Mouse (Mus musculus) embryonic facial prominence, embryonic 12.5 days (tissue): ENCODE results near the gene Dusp22. TPM values are rescaled to one million over a fixed set of nuclear protein-coding genes. Genes with fewer than 3 reads are reported as not detected.
A peak's percentile ranks its signal among the peaks of the same experiment; 100 is the strongest.

Experiments
- ATAC-seq: fragments of 200-750 bp; cut with Nextera tagmentation; 2 replicates; pipeline ENCODE4 v1.8.0; 2017; ENCODE audit not compliant: insufficient number of reproducible peaks, insufficient read depth, low FRiP score, low TSS enrichment
- H3K27ac ChIP-seq: fragments of 300-500 bp; sonication (generic); 2 replicates; pipeline ENCODE4 v1.5.1; 2016; ENCODE audit warnings: mild to moderate bottlenecking
- H3K27me3 ChIP-seq: fragments of 300-500 bp; sonication (generic); 2 replicates; pipeline ENCODE4 v1.6.1; 2016; ENCODE audit warnings: mild to moderate bottlenecking, moderate library complexity
- H3K36me3 ChIP-seq: fragments of 300-500 bp; sonication (generic); 2 replicates; pipeline ENCODE4 v1.6.1; 2016; ENCODE audit warnings: mild to moderate bottlenecking
- H3K4me1 ChIP-seq: fragments of 300-500 bp; sonication (generic); 2 replicates; pipeline ENCODE4 v1.6.1; 2016
- H3K4me2 ChIP-seq: fragments of 300-500 bp; sonication (generic); replicated peaks from 2 replicates; pipeline ENCODE4 v1.6.1; 2016; ENCODE audit warnings: mild to moderate bottlenecking, moderate library complexity
- H3K4me3 ChIP-seq: fragments of 300-500 bp; sonication (generic); 2 replicates; pipeline ENCODE4 v1.5.1; 2016; ENCODE audit warnings: mild to moderate bottlenecking
- H3K9ac ChIP-seq: fragments of 300-500 bp; sonication (generic); 2 replicates; pipeline ENCODE4 v1.6.1; 2016; ENCODE audit warnings: mild to moderate bottlenecking, moderate library complexity
- H3K9me3 ChIP-seq: fragments of 300-500 bp; sonication (generic); 2 replicates; pipeline ENCODE4 v1.6.1; 2016; ENCODE audit warnings: mild to moderate bottlenecking, moderate library complexity
- WGBS: fragments of 180-500 bp; shearing (Covaris S2); methylation state at CpG from one replicate; pipeline ENCODE4 v1.1.7; 2016; 5-methylcytosine and 5-hydroxymethylcytosine counted together
- polyA plus RNA-seq: library from polyadenylated mRNA; unstranded; fragments of >200 nt; fragmentation: Nextera tagmentation; extraction: Ambion mirVana; gene quantifications from 2 replicates; pipeline ENCODE4 v1.2.1, GENCODE M21; 2016

Gene Dusp22
- polyA plus RNA-seq, 1 experiment from 2014 or later, result 26.1 TPM

GRCm38 (mm10) chr13:30702695-30703094, 42.9 kb downstream of the Dusp22 start:
- H3K27ac ChIP-seq, result no peak overlapping the region
- H3K27me3 ChIP-seq, result no peaks in the 10 kb centered on the region
- WGBS, result 95% methylated on average over 5 of the region's 5 CpGs
- no peak for ATAC-seq
- no peak overlapping the region for H3K4me2 ChIP-seq
- no peaks in the 10 kb centered on the region for H3K9me3 ChIP-seq
- H3K4me1 ChIP-seq, result no peaks in the 10 kb centered on the region
- H3K4me3 ChIP-seq, result no peak overlapping the region
- no peak overlapping the region for H3K9ac ChIP-seq
- 0 out of 2 replicates have a peak, but pooled peaks cover 10% of the 10 kb centered on the region for H3K36me3 ChIP-seq

GRCm38 (mm10) chr13:30704246-30705095, 44.7 kb downstream of the Dusp22 start:
- H3K9ac ChIP-seq, result no peak overlapping the region
- no peaks in the 10 kb centered on the region for H3K4me1 ChIP-seq
- 92% methylated on average over 8 of the region's 8 CpGs for WGBS
- 0 out of 2 replicates have a peak, but pooled peaks cover 19% of the 10 kb centered on the region for H3K36me3 ChIP-seq
- H3K9me3 ChIP-seq, result no peaks in the 10 kb centered on the region
- no peak overlapping the region for H3K4me2 ChIP-seq
- no peak for ATAC-seq
- no peak overlapping the region for H3K27ac ChIP-seq
- H3K27me3 ChIP-seq, result no peaks in the 10 kb centered on the region
- no peak overlapping the region for H3K4me3 ChIP-seq

DNA sequence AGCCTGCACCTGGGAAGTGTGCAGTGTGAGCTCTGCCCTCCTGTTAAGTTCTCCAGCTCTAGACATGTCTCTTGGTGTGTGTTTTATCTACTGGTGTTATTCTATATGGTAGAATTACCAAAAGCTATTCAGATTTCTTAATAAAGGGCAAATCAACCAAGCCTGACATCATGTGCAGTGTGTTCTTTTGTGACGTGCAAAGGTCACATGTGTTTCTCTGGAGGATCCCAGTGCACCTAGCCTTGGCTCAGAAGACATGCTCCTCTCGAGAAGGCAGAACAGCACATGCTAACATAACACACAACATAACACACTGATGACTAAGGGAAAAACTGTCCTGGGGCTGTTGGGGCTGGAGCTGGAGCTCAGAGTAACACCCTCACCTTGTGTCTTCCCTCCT, 51.3 kb downstream of the Dusp22 start:
- Histone ChIP-seq H3K4me2 (no peak overlapping the region), H3K9me3 (no peaks in the 10 kb centered on the region), H3K27ac (no peak overlapping the region), H3K4me3 (no peak overlapping the region), H3K9ac (no peak overlapping the region), H3K4me1 (no peaks in the 10 kb centered on the region), H3K27me3 (no peaks in the 10 kb centered on the region), H3K36me3 (peaks cover 14% of the 10 kb centered on the region; the same call in 1 of the 2 replicates)
- ATAC-seq, result no peak
- 75% methylated on average over 2 of the region's 2 CpGs for WGBS

DNA sequence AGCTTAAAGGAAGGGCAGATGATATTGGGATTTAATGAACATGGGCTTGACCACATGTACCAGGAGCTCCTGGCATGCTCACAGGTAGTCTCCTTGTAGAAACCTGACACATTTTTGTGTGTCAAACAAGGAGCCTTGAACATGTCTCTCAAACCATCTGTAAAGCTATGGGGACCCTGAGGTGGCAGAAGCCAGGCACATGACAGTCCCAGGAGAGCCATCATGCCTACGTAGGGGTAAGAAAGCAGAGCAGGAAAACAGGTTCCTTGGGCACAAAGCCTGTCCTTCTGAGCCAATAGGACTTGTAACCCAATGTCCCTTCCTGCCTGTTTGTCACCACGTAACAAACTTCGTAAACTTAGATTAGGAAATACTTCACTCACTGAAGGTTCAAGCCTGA, 51.9 kb downstream of the Dusp22 start:
- Histone ChIP-seq H3K4me1 (no peaks in the 10 kb centered on the region), H3K27ac (no peak overlapping the region), H3K9ac (no peak overlapping the region), H3K9me3 (no peaks in the 10 kb centered on the region), H3K4me2 (no peak overlapping the region), H3K36me3 (peaks cover 10% of the 10 kb centered on the region; the same call in 1 of the 2 replicates), H3K27me3 (no peaks in the 10 kb centered on the region), H3K4me3 (no peak overlapping the region)
- WGBS, result 90% methylated on average over 3 of the region's 3 CpGs
- ATAC-seq, result no peak

GRCm38 (mm10) chr13:30712280-30712679, 52.5 kb downstream of the Dusp22 start:
- Histone ChIP-seq H3K4me3 (no peak overlapping the region), H3K27me3 (no peaks in the 10 kb centered on the region), H3K9ac (no peak overlapping the region), H3K27ac (no peak overlapping the region), H3K36me3 (peaks cover 9% of the 10 kb centered on the region; the same call in 1 of the 2 replicates), H3K4me2 (no peak overlapping the region), H3K9me3 (no peaks in the 10 kb centered on the region), H3K4me1 (no peaks in the 10 kb centered on the region)
- ATAC-seq, result no peak
- 84% methylated on average over 6 of the region's 6 CpGs for whole genome bisulfite sequencing

DNA sequence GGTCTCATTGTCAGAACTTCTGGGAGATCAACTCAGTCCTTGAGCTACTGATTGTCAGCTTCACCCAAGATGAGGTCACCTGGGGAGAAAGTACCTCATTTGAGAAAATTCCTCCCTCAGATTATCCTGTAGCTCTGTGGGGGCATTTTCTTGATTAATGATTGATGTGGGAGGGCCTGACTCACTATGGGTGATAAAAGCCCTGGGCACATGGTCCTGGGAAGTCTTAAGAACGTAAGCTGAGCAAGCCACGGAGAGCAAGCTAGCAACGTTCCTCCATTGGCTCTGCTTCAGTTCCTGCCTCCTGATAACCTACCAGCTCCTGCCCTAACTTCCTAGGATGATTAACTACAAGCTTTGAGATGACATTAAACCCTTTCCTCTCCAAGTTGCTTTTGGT, 53.8 kb downstream of the Dusp22 start:
- peaks cover 3% of the 10 kb centered on the region; the same call in 1 of the 2 replicates for H3K36me3 ChIP-seq
- no peak overlapping the region for H3K4me2 ChIP-seq
- no peak overlapping the region for H3K4me3 ChIP-seq
- no peaks in the 10 kb centered on the region for H3K27me3 ChIP-seq
- no peak for ATAC-seq
- H3K9me3 ChIP-seq, result no peaks in the 10 kb centered on the region
- H3K4me1 ChIP-seq, result no peaks in the 10 kb centered on the region
- no peak overlapping the region for H3K9ac ChIP-seq
- H3K27ac ChIP-seq, result no peak overlapping the region
- 82% methylated on average over 3 of the region's 3 CpGs for WGBS

- Histone ChIP-seq H3K9me3 (no peaks in the 10 kb centered on the region), H3K4me1 (no peaks in the 10 kb centered on the region), H3K27me3 (no peaks in the 10 kb centered on the region), H3K4me3 (no peak overlapping the region), H3K4me2 (no peak overlapping the region), H3K36me3 (no peaks in the 10 kb centered on the region; the same call in 1 of the 2 replicates), H3K9ac (no peak overlapping the region), H3K27ac (no peak overlapping the region)
- no peak for ATAC-seq
- 84% methylated on average over 6 of the region's 6 CpGs for WGBS
Measured at GRCm38 (mm10) chr13:30714552-30714951, 54.8 kb downstream of the Dusp22 start.

DNA sequence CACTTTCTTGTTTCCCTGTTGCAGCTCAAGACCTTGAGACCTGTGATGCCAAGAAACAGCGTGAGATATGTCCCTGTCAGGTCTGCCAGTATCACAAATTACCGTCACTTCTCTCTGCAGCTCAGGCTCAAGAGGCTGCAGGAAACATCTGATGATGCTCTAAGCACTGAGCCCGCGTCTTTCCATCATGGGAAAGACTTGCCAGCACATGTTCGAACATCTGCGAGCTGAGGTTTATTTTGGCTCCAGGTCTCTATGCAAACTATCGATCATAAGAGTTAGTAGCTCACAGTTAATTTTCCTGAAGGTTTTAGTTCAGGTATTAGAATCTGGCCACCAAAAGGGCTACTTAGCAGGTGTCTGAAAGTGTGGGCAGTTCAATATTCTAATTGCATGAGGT, 55.3 kb downstream of the Dusp22 start:
- Histone ChIP-seq H3K4me3 (no peak overlapping the region), H3K27me3 (no peaks in the 10 kb centered on the region), H3K36me3 (no peaks in the 10 kb centered on the region; the same call in 1 of the 2 replicates), H3K9ac (no peak overlapping the region), H3K27ac (no peak overlapping the region), H3K4me2 (no peak overlapping the region), H3K9me3 (no peaks in the 10 kb centered on the region), H3K4me1 (no peaks in the 10 kb centered on the region)
- 83% methylated on average over 7 of the region's 7 CpGs for WGBS
- no peak for ATAC-seq

- Histone ChIP-seq H3K9ac (no peak overlapping the region), H3K27ac (no peak overlapping the region), H3K27me3 (no peaks in the 10 kb centered on the region), H3K4me2 (no peak overlapping the region), H3K4me3 (no peak overlapping the region), H3K4me1 (no peaks in the 10 kb centered on the region), H3K36me3 (no peaks in the 10 kb centered on the region; the same call in 1 of the 2 replicates), H3K9me3 (no peaks in the 10 kb centered on the region)
- 80% methylated on average over 4 of the region's 4 CpGs for WGBS
- no peak for ATAC-seq
Measured at GRCm38 (mm10) chr13:30715573-30715972, 55.8 kb downstream of the Dusp22 start.

DNA sequence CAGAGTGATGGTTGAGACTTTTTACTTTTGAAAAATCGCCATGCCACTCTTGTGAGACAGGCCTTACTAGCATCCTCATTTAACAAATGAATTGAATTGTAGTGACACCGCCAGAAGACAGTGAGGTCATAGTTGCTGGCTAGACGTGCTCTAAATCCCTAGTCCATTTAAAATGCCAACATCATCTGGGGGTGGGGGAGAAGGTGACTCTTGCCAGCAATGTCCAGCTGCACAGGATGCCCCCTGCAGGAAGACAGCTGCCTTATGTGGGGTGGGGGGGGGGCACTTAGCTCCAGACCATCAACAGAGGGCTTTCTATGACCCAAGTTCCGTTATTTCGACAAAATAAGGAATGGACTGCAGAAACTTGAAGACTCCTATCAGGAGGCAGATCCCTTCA, 56.8 kb downstream of the Dusp22 start:
- Histone ChIP-seq H3K9ac (no peak overlapping the region), H3K4me1 (no peaks in the 10 kb centered on the region), H3K4me2 (no peak overlapping the region), H3K4me3 (no peak overlapping the region), H3K36me3 (no peaks in the 10 kb centered on the region), H3K9me3 (no peaks in the 10 kb centered on the region), H3K27me3 (no peaks in the 10 kb centered on the region), H3K27ac (no peak overlapping the region)
- 72% methylated on average over 5 of the region's 5 CpGs for WGBS
- no peak for ATAC-seq

DNA sequence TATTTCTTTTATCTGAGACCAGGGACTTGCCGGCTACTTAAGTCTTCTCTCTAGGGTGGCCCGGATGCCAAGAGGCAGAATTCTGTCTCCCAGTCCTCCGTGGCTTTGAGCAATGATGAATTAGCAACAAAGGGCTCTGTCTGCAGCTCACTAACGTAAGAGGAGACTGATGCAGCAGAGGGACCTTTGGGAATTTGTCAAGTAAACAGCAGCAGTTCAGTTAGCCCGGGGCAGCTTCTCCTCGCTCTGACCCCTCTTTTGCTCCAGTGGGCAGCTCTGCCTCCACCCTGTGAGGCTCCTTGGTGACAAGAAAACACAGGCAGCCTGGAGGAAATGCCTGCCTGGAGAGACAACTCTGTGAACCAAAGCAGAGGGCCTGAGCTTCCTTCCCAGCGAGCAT, 62.8 kb downstream of the Dusp22 start:
- H3K4me3 ChIP-seq, result no peak overlapping the region
- no peak overlapping the region for H3K9ac ChIP-seq
- no peaks in the 10 kb centered on the region for H3K36me3 ChIP-seq
- peaks cover 20% of the 10 kb centered on the region for H3K4me1 ChIP-seq
- H3K4me2 ChIP-seq, result 0 out of 2 replicates have a peak overlapping the region, but pooled peaks have one; percentile 7
- H3K9me3 ChIP-seq, result no peaks in the 10 kb centered on the region
- no peak for ATAC-seq
- 3% methylated on average over 7 of the region's 7 CpGs for WGBS
- H3K27me3 ChIP-seq, result no peaks in the 10 kb centered on the region
- H3K27ac ChIP-seq, result peak overlapping the region; percentile 7; the same call in 1 of the 2 replicates

GRCm38 (mm10) chr13:30723258-30723657, 63.5 kb downstream of the Dusp22 start:
- Histone ChIP-seq H3K36me3 (no peaks in the 10 kb centered on the region), H3K4me2 (no peak overlapping the region), H3K4me3 (no peak overlapping the region), H3K27me3 (no peaks in the 10 kb centered on the region), H3K4me1 (peaks cover 20% of the 10 kb centered on the region), H3K9me3 (no peaks in the 10 kb centered on the region), H3K27ac (no peak overlapping the region), H3K9ac (no peak overlapping the region)
- no peak for ATAC-seq
- WGBS, result 32% methylated on average over 5 of the region's 5 CpGs
